Mouse (Mus musculus): ENCODE data around the gene Zfp266.

DNA sequence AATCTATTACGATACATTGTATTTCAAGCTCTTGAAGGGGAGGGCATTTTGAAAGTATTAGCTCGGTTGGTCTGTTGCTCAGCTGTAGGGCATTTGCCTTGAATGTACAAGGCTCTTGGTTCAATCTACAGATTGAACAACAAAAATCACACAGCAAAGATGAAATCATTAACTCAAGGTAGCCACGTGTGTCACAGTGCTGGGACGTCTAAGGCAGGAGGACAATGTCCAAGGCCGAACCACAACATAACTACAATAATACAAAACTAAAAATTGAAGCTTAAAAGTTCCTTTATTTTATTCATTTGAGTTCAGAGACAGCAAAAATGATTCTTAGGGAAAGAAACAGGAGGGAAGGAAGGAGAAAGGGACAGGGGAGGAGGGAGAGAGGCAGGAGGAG, 31.7 kb downstream of the Zfp266 start:
- TF ChIP-seq CTCF (IDR thresholded peaks at IDR 0.05; ENCODE audit: low read depth, low read length), result no peak
- TF ChIP-seq POLR2A (IDR thresholded peaks at IDR 0.05; ENCODE audit: extremely low read depth, insufficient read depth, low read length), result no peak

All from liver, adult 2 months (tissue).